Mouse (Mus musculus) ES-Bruce4 (cell line): ENCODE measurements at regions not wholly inside any gene's neighbourhood (a gene's known extent, or its start where the extent isn't known, plus 50 kb on each side); places are given as distances from the start of the nearest gene placed in this dataset.
"Not testable (repeated sequence)": the region's sequence is repeated elsewhere in the genome, so short reads cannot be mapped to it uniquely, and the experiment has no call there.

Experiments
- H3K27ac ChIP-seq: 2 replicates; pipeline ENCODE4 v1.5.1; 2012; ENCODE audit warnings: low read length, inconsistent platforms; ENCODE audit not compliant: insufficient read depth
- H3K27me3 ChIP-seq: 2 replicates; pipeline ENCODE4 v1.6.1; 2012; ENCODE audit warnings: mild to moderate bottlenecking, low read length, inconsistent platforms; ENCODE audit not compliant: control insufficient read depth, poor library complexity, insufficient read depth, severe bottlenecking
- H3K36me3 ChIP-seq: 2 replicates; pipeline ENCODE4 v1.6.1; 2012; ENCODE audit warnings: inconsistent platforms, mild to moderate bottlenecking, low read length, moderate library complexity; ENCODE audit not compliant: control insufficient read depth, poor library complexity, insufficient read depth, severe bottlenecking
- H3K4me1 ChIP-seq: one replicate; pipeline ENCODE4 v1.8.1; 2011; ENCODE audit warnings: low read length; ENCODE audit not compliant: control insufficient read depth, insufficient read depth
- H3K4me3 ChIP-seq: 2 replicates; pipeline ENCODE4 v1.5.1; 2011; ENCODE audit warnings: low read depth, mild to moderate bottlenecking, low read length
- H3K9ac ChIP-seq: 2 replicates; pipeline ENCODE4 v1.6.1; 2012; ENCODE audit warnings: low read depth, mild to moderate bottlenecking, inconsistent platforms; ENCODE audit not compliant: poor library complexity, severe bottlenecking
- H3K9me3 ChIP-seq: replicated peaks from 2 replicates; pipeline ENCODE4 v1.6.1; 2012; ENCODE audit warnings: mild to moderate bottlenecking, low read length, inconsistent platforms; ENCODE audit not compliant: control insufficient read depth, poor library complexity, insufficient read depth, severe bottlenecking
- CTCF ChIP-seq: IDR thresholded peaks from one replicate; pipeline ENCODE4 v1.8.1; 2011; ENCODE audit warnings: low read depth, low read length
- EP300 ChIP-seq: IDR thresholded peaks from 2 replicates; pipeline ENCODE4 v1.6.1; 2011; ENCODE audit warnings: low read depth, low read length; ENCODE audit not compliant: insufficient read depth
- POLR2A ChIP-seq: IDR thresholded peaks from one replicate; pipeline ENCODE4 v1.8.1; 2011; ENCODE audit warnings: low read length; ENCODE audit not compliant: insufficient read depth

DNA sequence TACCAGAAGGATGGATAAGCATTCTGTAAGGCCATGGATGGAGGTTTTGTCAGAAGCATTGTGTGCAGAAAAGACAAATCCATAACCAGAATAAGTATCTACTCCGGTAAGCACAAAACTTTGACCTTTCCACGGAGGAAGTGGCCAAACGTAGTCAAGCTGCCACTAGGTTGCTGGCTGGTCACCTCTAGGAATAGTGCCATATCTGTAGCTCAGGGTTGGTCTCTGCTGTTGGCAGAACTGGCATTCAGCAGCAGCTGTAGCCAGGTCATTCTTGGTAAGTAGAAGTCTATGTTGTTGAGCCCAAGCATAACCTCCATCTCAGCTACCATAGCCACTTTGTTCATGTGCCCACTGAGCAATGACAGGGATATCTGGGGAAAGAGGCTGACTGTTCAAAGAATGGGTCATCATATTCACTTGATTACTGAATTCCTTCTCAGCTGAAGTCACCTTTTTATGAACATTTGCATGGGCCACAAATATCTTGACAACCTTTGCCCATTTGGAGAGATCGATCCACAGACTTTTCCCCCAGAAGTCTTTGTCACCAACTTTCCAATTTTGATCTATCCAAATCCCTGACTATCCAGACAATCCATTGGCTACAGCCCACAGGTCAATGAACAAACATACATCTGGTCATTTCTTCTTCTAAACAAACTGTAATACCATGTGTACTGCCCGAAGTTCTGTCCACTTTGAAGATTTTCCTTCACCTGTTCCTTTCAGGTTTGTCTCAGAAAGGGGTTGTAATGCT is 114.2 kb downstream of the Ly6f start:
- Histone ChIP-seq H3K36me3 (no peaks in the 10 kb centered on the region), H3K9me3 (no peaks in the 10 kb centered on the region), H3K9ac (no peak overlapping the region), H3K4me1 (no peaks in the 10 kb centered on the region), H3K27ac (no peak overlapping the region), H3K4me3 (no peak overlapping the region), H3K27me3 (no peaks in the 10 kb centered on the region)
- TF ChIP-seq EP300 (no peak), CTCF (no peak), POLR2A (no peak)

DNA sequence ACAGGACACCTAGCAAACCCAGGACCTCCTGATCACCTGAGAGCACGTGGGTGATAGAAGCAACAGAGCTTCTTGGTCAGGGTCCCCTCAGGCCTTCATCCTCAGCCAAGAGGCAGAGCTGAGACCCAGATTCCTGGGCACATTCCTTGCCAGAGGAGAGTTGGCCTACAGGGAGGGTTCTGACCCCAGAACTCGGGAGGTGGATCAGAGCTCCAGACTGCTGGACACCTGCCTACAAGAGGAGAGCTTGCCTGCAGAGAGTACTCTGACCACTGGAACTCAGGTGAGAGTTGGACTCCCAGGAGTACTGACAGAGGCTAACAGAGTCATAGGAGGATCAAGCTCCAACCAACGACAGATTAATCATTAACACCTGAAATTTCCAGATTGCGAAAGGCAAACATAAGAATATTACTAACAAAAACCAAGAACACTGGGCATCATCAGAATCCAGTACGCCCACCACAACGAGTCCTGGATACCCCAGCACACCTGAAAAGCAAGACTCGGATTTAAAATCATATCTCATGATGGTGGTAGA is 124.8 kb downstream of the Ly6f start:
- H3K9me3 ChIP-seq, H3K4me1 ChIP-seq, H3K27ac ChIP-seq, H3K36me3 ChIP-seq, H3K4me3 ChIP-seq, H3K27me3 ChIP-seq, H3K9ac ChIP-seq: not testable (repeated sequence)

DNA sequence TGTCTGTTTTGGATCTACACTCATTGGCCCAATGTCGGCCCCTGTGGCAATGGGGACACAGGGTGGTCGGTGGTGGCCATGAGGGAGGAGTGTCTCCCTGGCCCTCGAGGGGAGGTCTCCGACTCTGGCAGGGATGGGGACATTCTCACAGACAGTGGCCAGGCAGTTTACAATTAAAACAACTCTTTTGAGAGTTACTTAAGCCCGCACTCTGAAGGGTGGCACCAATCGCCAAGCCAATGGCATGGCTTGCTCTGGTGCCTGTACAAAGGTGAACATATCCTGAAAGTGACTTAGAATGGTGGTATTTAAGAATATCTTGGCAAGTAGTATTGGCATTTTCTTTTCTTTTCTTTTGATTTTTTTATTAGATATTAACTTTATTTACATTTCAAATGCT is 129.1 kb downstream of the Ly6f start:
- no peaks in the 10 kb centered on the region for H3K27me3 ChIP-seq
- no peak overlapping the region for H3K4me3 ChIP-seq
- no peaks in the 10 kb centered on the region for H3K36me3 ChIP-seq
- peaks cover 6% of the 10 kb centered on the region; the same call in 1 of the 2 replicates for H3K9me3 ChIP-seq
- no peak for TF ChIP-seq POLR2A
- no peak for TF ChIP-seq CTCF
- TF ChIP-seq EP300 = no peak
- no peaks in the 10 kb centered on the region for H3K4me1 ChIP-seq
- H3K27ac ChIP-seq = no peak overlapping the region
- H3K9ac ChIP-seq = no peak overlapping the region
